Mouse (Mus musculus) stomach, embryonic 15.5 days (tissue): ENCODE results near the gene Spats1. TPM values are rescaled to one million over a fixed set of nuclear protein-coding genes. Genes with fewer than 3 reads are reported as not detected.
A peak's percentile ranks its signal among the peaks of the same experiment; 100 is the strongest.

Experiments used
- ATAC-seq: fragments of 200-750 bp; cut with Nextera tagmentation; 2 replicates; pipeline ENCODE4 v1.8.0; 2017; ENCODE audit warnings: low read depth, moderate number of reproducible peaks, moderate TSS enrichment; ENCODE audit not compliant: insufficient read depth, low FRiP score
- H3K27ac ChIP-seq: fragments of 300-500 bp; sonication (generic); 2 replicates; pipeline ENCODE4 v1.5.1; 2015; ENCODE audit warnings: mild to moderate bottlenecking, inconsistent platforms
- H3K27me3 ChIP-seq: fragments of 300-500 bp; sonication (generic); replicated peaks from 2 replicates; pipeline ENCODE4 v1.6.1; 2015; ENCODE audit warnings: inconsistent platforms
- H3K36me3 ChIP-seq: fragments of 300-500 bp; sonication (generic); 2 replicates; pipeline ENCODE4 v1.6.1; 2015; ENCODE audit warnings: inconsistent platforms
- H3K4me1 ChIP-seq: fragments of 300-500 bp; sonication (generic); 2 replicates; pipeline ENCODE4 v1.6.1; 2015; ENCODE audit warnings: inconsistent platforms
- H3K4me2 ChIP-seq: fragments of 300-500 bp; sonication (generic); 2 replicates; pipeline ENCODE4 v1.6.1; 2015; ENCODE audit warnings: mild to moderate bottlenecking, inconsistent platforms
- H3K4me3 ChIP-seq: fragments of 300-500 bp; sonication (generic); replicated peaks from 2 replicates; pipeline ENCODE4 v1.5.1; 2015; ENCODE audit warnings: inconsistent platforms
- H3K9ac ChIP-seq: fragments of 300-500 bp; sonication (generic); 2 replicates; pipeline ENCODE4 v1.6.1; 2015; ENCODE audit warnings: inconsistent platforms
- H3K9me3 ChIP-seq: fragments of 300-500 bp; sonication (generic); 2 replicates; pipeline ENCODE4 v1.6.1; 2016; ENCODE audit warnings: inconsistent platforms
- WGBS: fragments of 180-500 bp; shearing (Covaris S2); methylation state at CpG from one replicate; pipeline ENCODE4 v1.1.7; 2015; 5-methylcytosine and 5-hydroxymethylcytosine counted together
- polyA plus RNA-seq: library from polyadenylated mRNA; unstranded; fragments of >200 nt; fragmentation: Nextera tagmentation; extraction: Ambion mirVana; gene quantifications from 2 replicates; pipeline ENCODE4 v1.2.1, GENCODE M21; 2015

Spats1 gene
- polyA plus RNA-seq, 1 experiment from 2014 or later, result 0.30 TPM

DNA sequence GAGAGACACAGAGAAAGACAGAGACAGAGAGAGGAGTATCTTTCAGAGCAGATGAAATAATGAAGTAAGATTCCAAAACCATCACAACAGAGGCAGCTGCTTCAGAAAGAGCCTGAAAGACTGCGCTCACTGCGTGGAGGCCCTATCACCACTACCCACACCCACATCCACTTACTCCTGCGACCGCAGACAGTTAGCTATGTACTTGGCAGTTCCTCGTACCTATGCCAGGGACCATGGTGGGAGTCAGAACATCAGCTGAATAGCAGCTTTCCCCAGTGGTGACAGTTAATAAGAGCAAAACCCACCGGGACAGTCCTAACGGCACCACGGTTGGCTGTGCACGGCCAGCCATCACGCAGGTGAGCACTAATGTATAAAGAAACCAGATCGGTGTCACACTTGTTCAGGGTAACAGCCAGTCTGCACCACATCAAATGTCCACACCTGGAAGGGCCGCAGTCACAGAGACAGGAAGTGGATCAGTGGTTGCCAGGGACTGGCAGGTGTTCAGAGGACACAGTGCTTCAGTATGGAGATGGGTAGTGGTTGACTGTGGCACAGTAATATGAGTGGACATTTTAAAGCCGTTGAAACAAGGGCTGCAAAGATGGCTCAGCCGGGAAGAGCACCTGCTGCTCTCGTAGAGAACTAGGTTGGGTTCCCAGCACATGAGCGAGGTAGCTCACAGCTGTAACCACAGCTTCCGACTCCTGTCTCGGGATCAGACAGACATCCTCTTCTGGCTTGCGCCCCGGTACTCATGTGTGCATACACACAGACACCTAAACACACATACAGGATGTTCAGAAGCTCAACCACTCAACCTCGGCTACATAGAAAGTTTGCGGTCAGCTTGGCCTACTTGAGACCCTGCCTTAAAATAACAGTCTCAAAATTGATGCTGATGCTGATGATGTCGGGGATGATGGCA, 13.4 kb upstream of the Spats1 start:
- H3K27ac ChIP-seq, result no peak overlapping the region
- no peak for ATAC-seq
- H3K36me3 ChIP-seq, result no peaks in the 10 kb centered on the region
- no peak overlapping the region for H3K9ac ChIP-seq
- no peak overlapping the region for H3K4me2 ChIP-seq
- no peaks in the 10 kb centered on the region for H3K9me3 ChIP-seq
- 83% methylated on average over 23 of the region's 23 CpGs for WGBS
- H3K27me3 ChIP-seq, result no peaks in the 10 kb centered on the region
- no peak overlapping the region for H3K4me3 ChIP-seq
- H3K4me1 ChIP-seq, result no peaks in the 10 kb centered on the region

GRCm38 (mm10) chr17:45487216-45487615, 12.0 kb upstream of the Spats1 start:
- Histone ChIP-seq H3K9ac (no peak overlapping the region), H3K27ac (no peak overlapping the region), H3K9me3 (no peaks in the 10 kb centered on the region), H3K4me3 (no peak overlapping the region), H3K36me3 (no peaks in the 10 kb centered on the region), H3K4me2 (no peak overlapping the region), H3K27me3 (no peaks in the 10 kb centered on the region), H3K4me1 (no peaks in the 10 kb centered on the region)
- WGBS, result 11% methylated on average over 5 of the region's 5 CpGs
- ATAC-seq, result no peak

GRCm38 (mm10) chr17:45485581-45485980, 10.4 kb upstream of the Spats1 start:
- no peak overlapping the region for H3K27ac ChIP-seq
- H3K4me1 ChIP-seq, result no peaks in the 10 kb centered on the region
- no peak for ATAC-seq
- no peaks in the 10 kb centered on the region for H3K36me3 ChIP-seq
- no peak overlapping the region for H3K4me2 ChIP-seq
- H3K27me3 ChIP-seq, result no peaks in the 10 kb centered on the region
- WGBS, result 84% methylated on average over 7 of the region's 7 CpGs
- H3K4me3 ChIP-seq, result no peak overlapping the region
- H3K9me3 ChIP-seq, result no peaks in the 10 kb centered on the region
- H3K9ac ChIP-seq, result no peak overlapping the region

- no peaks in the 10 kb centered on the region for H3K36me3 ChIP-seq
- ATAC-seq, result no peak
- no peaks in the 10 kb centered on the region for H3K4me1 ChIP-seq
- H3K9ac ChIP-seq, result no peak overlapping the region
- peaks cover 6% of the 10 kb centered on the region; the same call in 1 of the 2 replicates for H3K27me3 ChIP-seq
- H3K4me2 ChIP-seq, result no peak overlapping the region
- no peaks in the 10 kb centered on the region for H3K9me3 ChIP-seq
- H3K27ac ChIP-seq, result no peak overlapping the region
- 18% methylated on average over 2 of the region's 2 CpGs for WGBS
- no peak overlapping the region for H3K4me3 ChIP-seq
These were observed 5.2 kb upstream of the Spats1 start for GRCm38 (mm10) chr17:45480429-45480828.

DNA sequence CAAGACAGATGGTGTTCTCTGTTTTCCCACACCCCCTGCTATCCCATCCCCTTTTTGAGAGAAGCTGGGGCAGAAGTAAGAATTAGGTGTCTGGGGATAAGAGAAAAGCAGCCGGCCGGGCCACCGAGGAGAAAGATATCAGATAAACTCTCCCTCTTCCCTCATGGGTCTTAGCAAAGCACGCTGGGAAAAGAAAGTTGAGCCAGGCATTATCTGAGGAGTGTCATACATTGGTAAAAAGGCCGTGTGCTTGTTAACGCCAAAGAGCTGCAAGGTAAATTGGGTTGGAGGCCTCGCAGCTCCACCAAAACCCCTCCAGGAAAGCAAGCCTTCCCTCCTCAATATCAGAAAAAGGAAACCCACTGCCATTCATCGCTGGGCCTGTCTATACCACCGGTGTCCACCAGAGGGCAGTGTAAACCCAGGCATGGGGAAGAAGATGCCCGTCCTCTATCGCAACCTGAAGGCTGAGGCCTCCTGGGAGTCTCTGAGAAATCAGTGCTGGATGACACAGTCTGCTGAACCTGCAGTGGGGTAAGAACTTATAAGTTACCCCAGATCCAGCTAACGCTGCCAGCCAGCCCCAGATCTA, 3.1 kb upstream of the Spats1 start:
- Histone ChIP-seq H3K36me3 (no peaks in the 10 kb centered on the region), H3K4me3 (no peak overlapping the region), H3K4me2 (no peak overlapping the region), H3K9me3 (no peaks in the 10 kb centered on the region), H3K27me3 (peaks cover 17% of the 10 kb centered on the region; the same call in 1 of the 2 replicates), H3K9ac (no peak overlapping the region), H3K4me1 (0 out of 2 replicates have a peak, but pooled peaks cover 7% of the 10 kb centered on the region), H3K27ac (no peak overlapping the region)
- WGBS, result 11% methylated on average over 12 of the region's 12 CpGs
- ATAC-seq, result no peak

DNA sequence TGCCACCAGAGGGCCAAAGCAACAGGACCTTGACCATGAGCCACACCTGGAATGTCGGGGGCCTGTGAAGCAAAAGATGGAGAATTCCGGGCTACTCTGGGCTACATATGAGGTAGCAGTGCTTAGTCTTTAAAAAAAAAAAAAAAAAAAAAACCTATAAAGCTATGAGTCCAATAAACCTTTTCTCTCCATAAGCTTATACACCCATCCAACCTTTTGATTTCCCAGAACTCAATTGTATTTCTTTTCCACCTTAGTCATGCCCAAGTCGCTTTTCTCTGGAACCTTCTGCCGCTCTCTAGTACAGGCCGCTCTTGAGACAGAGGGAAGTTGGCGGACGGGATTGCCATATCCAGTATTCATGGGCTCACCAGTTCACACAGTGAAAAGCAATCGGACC, 1.1 kb downstream of the Spats1 start:
- Histone ChIP-seq H3K4me3 (peak overlapping the region; percentile 37), H3K9ac (no peak overlapping the region), H3K27ac (no peak overlapping the region), H3K4me1 (0 out of 2 replicates have a peak, but pooled peaks cover 7% of the 10 kb centered on the region), H3K4me2 (peak overlapping the region; percentile 65), H3K36me3 (no peaks in the 10 kb centered on the region), H3K9me3 (no peaks in the 10 kb centered on the region), H3K27me3 (peaks cover 17% of the 10 kb centered on the region; the same call in 1 of the 2 replicates)
- no peak for ATAC-seq
- WGBS, result 73% methylated on average over 8 of the region's 8 CpGs

DNA sequence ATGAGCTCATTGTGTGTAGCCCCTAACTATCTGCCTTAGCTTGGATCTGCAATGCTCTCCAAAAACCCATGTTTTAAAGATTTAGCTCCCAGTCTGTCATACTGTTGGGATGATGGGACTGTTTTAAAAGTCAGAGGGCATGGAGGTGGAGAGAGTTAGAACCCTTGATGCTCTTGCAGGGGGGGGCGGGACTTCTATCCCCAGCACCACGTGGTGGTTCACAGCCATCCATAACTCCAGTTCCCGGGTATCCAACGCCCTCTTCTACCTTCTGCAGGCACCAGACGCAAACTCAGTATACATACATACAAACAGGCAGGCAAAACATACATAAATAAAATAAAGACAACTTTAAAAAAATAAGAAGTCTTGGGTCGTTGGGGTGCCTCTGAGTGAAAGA, 1.5 kb downstream of the Spats1 start:
- 72% methylated on average over 6 of the region's 6 CpGs for WGBS
- 0 out of 2 replicates have a peak, but pooled peaks cover 7% of the 10 kb centered on the region for H3K4me1 ChIP-seq
- no peak overlapping the region for H3K4me2 ChIP-seq
- peaks cover 17% of the 10 kb centered on the region; the same call in 1 of the 2 replicates for H3K27me3 ChIP-seq
- no peaks in the 10 kb centered on the region for H3K9me3 ChIP-seq
- no peak overlapping the region for H3K9ac ChIP-seq
- no peaks in the 10 kb centered on the region for H3K36me3 ChIP-seq
- H3K27ac ChIP-seq, result no peak overlapping the region
- H3K4me3 ChIP-seq, result no peak overlapping the region
- no peak for ATAC-seq

GRCm38 (mm10) chr17:45470726-45471125, 4.5 kb downstream of the Spats1 start:
- 0 out of 2 replicates have a peak, but pooled peaks cover 7% of the 10 kb centered on the region for H3K4me1 ChIP-seq
- no peaks in the 10 kb centered on the region for H3K36me3 ChIP-seq
- no peak overlapping the region for H3K9ac ChIP-seq
- WGBS, result 76% methylated on average over 7 of the region's 7 CpGs
- no peak overlapping the region for H3K4me2 ChIP-seq
- no peak overlapping the region for H3K4me3 ChIP-seq
- no peak overlapping the region for H3K27ac ChIP-seq
- H3K27me3 ChIP-seq, result peaks cover 13% of the 10 kb centered on the region; the same call in 1 of the 2 replicates
- no peak for ATAC-seq
- no peaks in the 10 kb centered on the region for H3K9me3 ChIP-seq

DNA sequence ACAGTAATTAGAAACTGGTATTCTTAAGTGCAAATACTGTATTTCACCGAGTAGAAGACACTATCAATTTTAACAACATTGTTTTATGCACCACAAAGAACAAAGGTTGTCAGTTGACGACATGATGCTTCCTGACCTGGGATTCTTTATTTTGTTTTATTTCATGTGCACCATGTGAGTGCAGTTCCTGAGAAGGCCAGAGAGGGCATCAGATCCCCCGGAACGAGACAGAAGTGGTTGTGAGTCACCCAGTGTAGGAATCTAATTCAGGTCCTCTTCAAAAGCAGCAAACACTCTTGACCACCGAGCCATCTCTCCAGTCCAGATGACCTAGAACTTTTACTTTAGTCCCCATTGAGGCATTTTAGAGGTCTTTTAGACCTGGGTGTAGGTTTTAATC, 6.9 kb downstream of the Spats1 start:
- no peak overlapping the region for H3K4me2 ChIP-seq
- H3K9me3 ChIP-seq, result no peaks in the 10 kb centered on the region
- H3K9ac ChIP-seq, result no peak overlapping the region
- H3K4me1 ChIP-seq, result no peaks in the 10 kb centered on the region
- no peaks in the 10 kb centered on the region for H3K36me3 ChIP-seq
- H3K27ac ChIP-seq, result no peak overlapping the region
- H3K27me3 ChIP-seq, result no peaks in the 10 kb centered on the region
- ATAC-seq, result no peak
- 77% methylated on average over 5 of the region's 5 CpGs for WGBS
- no peak overlapping the region for H3K4me3 ChIP-seq

DNA sequence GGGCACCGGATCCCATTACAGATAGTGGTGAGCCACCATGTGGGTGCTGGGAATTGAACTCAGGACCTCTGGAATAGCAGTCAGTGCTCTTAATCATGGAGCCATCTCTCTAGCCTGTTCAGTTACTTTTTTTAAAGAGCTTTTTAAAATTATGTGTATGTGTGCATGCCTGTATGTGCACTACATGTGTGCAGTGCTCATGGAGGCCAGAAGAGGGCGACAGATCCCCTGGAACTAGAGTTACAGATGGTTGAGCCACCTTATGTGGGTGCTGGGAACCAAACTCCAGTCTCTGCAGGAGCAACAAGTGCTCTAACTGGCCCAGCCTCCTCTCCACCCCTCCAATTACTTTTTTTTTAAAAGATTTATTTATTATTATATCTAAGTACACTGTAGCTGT, 8.5 kb downstream of the Spats1 start:
- Histone ChIP-seq H3K4me1 (no peaks in the 10 kb centered on the region), H3K27me3 (no peaks in the 10 kb centered on the region), H3K9ac (no peak overlapping the region), H3K36me3 (no peaks in the 10 kb centered on the region), H3K9me3 (no peaks in the 10 kb centered on the region), H3K4me2 (no peak overlapping the region), H3K4me3 (no peak overlapping the region), H3K27ac (no peak overlapping the region)
- WGBS, result 67% methylated on average over 2 of the region's 2 CpGs
- no peak for ATAC-seq

GRCm38 (mm10) chr17:45464255-45464654, 11.0 kb downstream of the Spats1 start:
- no peak for ATAC-seq
- no peak overlapping the region for H3K4me2 ChIP-seq
- WGBS, result 84% methylated on average over 9 of the region's 9 CpGs

DNA sequence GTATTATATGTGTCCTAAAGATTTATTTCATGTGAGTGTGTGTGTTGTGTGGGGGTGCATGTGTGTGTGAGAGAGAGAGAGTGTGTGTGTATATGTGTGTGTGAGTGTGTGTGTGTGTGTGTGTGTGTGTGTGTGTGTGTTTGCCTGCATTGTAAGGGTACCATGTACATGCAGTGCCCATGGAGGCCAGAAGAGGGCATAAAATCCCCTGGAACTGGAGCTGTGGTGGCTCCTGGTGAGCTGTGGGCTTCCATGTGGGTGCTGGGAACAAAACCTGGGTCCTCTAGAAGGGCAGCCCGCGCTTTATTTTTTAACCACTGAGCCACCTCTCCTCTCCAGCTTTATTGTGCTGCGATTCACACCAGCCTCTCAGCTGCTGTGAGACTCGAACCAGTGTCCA, 12.7 kb downstream of the Spats1 start:
- Histone ChIP-seq H3K27me3 (no peaks in the 10 kb centered on the region), H3K36me3 (no peaks in the 10 kb centered on the region), H3K4me1 (no peaks in the 10 kb centered on the region), H3K9ac (no peak overlapping the region), H3K4me3 (no peak overlapping the region), H3K4me2 (no peak overlapping the region), H3K27ac (no peak overlapping the region), H3K9me3 (no peaks in the 10 kb centered on the region)
- 89% methylated on average over 4 of the region's 4 CpGs for WGBS
- ATAC-seq, result no peak

More at GRCm38 (mm10) chr17:45464255-45464654, 11.0 kb downstream of the Spats1 start:
- no peaks in the 10 kb centered on the region for H3K36me3 ChIP-seq
- no peak overlapping the region for H3K4me3 ChIP-seq
- H3K27me3 ChIP-seq, result no peaks in the 10 kb centered on the region
- H3K4me1 ChIP-seq, result no peaks in the 10 kb centered on the region
- H3K27ac ChIP-seq, result no peak overlapping the region
- no peak overlapping the region for H3K9ac ChIP-seq
- H3K9me3 ChIP-seq, result no peaks in the 10 kb centered on the region
